ENCODE assay signal across 9 mouse cellular contexts in the genomic region with DNA sequence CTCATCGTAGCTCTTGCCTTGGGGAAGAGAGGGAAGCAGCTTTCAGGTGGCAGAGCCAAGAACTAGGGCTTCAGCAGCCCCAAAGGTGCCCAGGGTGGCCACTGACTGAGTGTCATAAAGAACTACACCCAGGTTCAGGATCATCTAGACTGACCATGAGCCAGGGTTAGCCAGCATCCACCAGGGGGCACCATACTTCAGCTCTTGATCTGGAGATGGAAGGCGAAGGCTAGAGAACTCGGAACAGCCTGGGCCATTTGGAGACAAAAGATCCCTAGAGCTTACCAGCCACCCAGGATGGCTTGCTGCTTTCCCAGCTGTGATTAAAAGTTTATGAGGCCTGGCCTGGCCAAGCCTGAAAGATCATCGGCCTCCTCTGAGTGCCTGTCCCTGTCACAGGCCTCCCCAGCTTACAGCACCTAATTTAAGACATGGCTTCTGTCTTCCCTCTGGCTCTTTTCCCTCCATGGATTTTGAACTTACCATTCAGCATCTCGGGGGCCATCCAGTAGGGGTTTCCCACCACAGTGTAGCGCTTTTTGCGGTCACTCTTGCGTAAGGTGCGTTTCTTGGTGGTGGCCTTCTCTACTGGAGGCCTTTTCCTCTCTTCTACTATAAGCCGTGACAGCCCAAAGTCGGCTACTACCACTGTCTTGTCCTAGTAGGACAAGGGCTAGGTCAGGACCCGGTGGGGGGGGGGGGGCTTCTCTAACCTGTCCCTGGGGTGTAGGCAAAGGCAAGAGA. TPM values are rescaled to one million over a fixed set of nuclear protein-coding genes. Genes with fewer than 3 reads are reported as not detected.
DNase-seq lines count a peak whose midpoint lies in the region; ATAC-seq and TF ChIP-seq lines count a peak whose summit lies in the region.
"Had no signal": no experiment of that assay in that cellular context is flagged by ENCODE, and none has a peak within 500 bp of the region (broad histone marks: within the 10 kb centered on the region; RNA-seq: fewer than 3 reads in every experiment).

No protein-coding gene starts in this region.

- H3K4me2 ChIP-seq in forebrain, embryonic 16.5 days (ENCODE audit: low read length): no peak overlapping the region

- no peaks in the 10 kb centered on the region for H3K27me3 ChIP-seq in MEL (ENCODE audit: control insufficient read depth in 1 of 2, insufficient read depth in 2 of 2, low read length in 2 of 2)
- no peaks in the 10 kb centered on the region for H3K27me3 ChIP-seq in forebrain, embryonic 16.5 days (replicated peaks; ENCODE audit: control insufficient read depth, insufficient read depth, low read length)
- H3K27me3 ChIP-seq: megakaryocyte, embryonic 14.5 days had no signal

- peaks cover 2 to 7% of the 10 kb centered on the region in 2 experiments; a peak in 3 of 4 replicates for H3K36me3 ChIP-seq in MEL (ENCODE audit: control insufficient read depth in 1 of 2, insufficient read depth in 2 of 2, low read length in 2 of 2)
- H3K36me3 ChIP-seq in forebrain, embryonic 16.5 days (ENCODE audit: control insufficient read depth, insufficient read depth): peaks cover 15% of the 10 kb centered on the region; the same call in 1 of the 2 replicates

- H3K4me3 ChIP-seq in MEL (ENCODE audit: control insufficient read depth in 1 of 2, insufficient read depth in 1 of 2, low read depth in 2 of 2, low read length in 2 of 2): no peak overlapping the region
- H3K4me3 ChIP-seq in forebrain, embryonic 16.5 days (replicated peaks; ENCODE audit: low read length): no peak overlapping the region
- H3K4me3 ChIP-seq in lung, adult 2 months (replicated peaks; ENCODE audit: extremely low read depth, low read depth, low read length): no peak overlapping the region
- no peak overlapping the region for H3K4me3 ChIP-seq in olfactory bulb, adult 2 months (ENCODE audit: insufficient read depth, low read depth, low read length)
- H3K4me3 ChIP-seq: megakaryocyte, embryonic 14.5 days had no signal

- TF ChIP-seq CTCF in MEL (IDR thresholded peaks at IDR 0.05 in 2 of 3, conservative IDR thresholded peaks at IDR 0.05 in 1 of 3; ENCODE audit: control insufficient read depth in 1 of 3, insufficient read depth in 1 of 3, low read depth in 2 of 3, low read length in 3 of 3, poor library complexity in 1 of 3, severe bottlenecking in 1 of 3): peak; percentile 93 to 98 (median 94)
- TF ChIP-seq CTCF in lung, adult 2 months (IDR thresholded peaks at IDR 0.05; ENCODE audit: insufficient read depth, low read length): peak; percentile 94
- TF ChIP-seq CTCF in olfactory bulb, adult 2 months (IDR thresholded peaks at IDR 0.05; ENCODE audit: insufficient read depth, low read depth, low read length): peak; percentile 29; the same call in 1 of the 2 replicates

- peak; percentile 84 for TF ChIP-seq RAD21 in MEL (IDR thresholded peaks at IDR 0.05; ENCODE audit: low read depth, low read length)

- H3K79me2 ChIP-seq in MEL (ENCODE audit: control insufficient read depth, insufficient read depth, low read length, poor library complexity): no peaks in the 10 kb centered on the region

- intact Hi-C loops in heart, postnatal 36 days (cut with DNase I): loop anchor here (2.0 to 5.0 kb wide), 3 partner anchors 16 to 165 kb away; a partner anchor contains a TSS

- peak; percentile 73 for ATAC-seq in forebrain, embryonic 16.5 days

- H3K9ac ChIP-seq in MEL (ENCODE audit: control insufficient read depth, low read depth, low read length, poor library complexity, severe bottlenecking): no peak overlapping the region
- no peak overlapping the region for H3K9ac ChIP-seq in forebrain, embryonic 16.5 days (replicated peaks; ENCODE audit: low read depth, low read length)

- H3K4me1 ChIP-seq in MEL (ENCODE audit: control insufficient read depth in 1 of 2, insufficient read depth in 2 of 2, low read length in 2 of 2): peaks cover 0 to 9% of the 10 kb centered on the region in 2 experiments; a peak in 3 of 4 replicates
- H3K4me1 ChIP-seq in forebrain, embryonic 16.5 days (replicated peaks; ENCODE audit: control insufficient read depth, insufficient read depth, low read length): no peaks in the 10 kb centered on the region; the same call in 1 of the 2 replicates
- peaks cover 10% of the 10 kb centered on the region for H3K4me1 ChIP-seq in lung, adult 2 months (ENCODE audit: control insufficient read depth, insufficient read depth, low read length)
- H3K4me1 ChIP-seq in olfactory bulb, adult 2 months (ENCODE audit: control insufficient read depth, insufficient read depth, low read length): peaks cover 8% of the 10 kb centered on the region

- H3K27ac ChIP-seq in MEL (ENCODE audit: control insufficient read depth, low read depth, low read length): no peak overlapping the region
- no peak overlapping the region; the same call in 1 of the 2 replicates for H3K27ac ChIP-seq in forebrain, embryonic 16.5 days (ENCODE audit: low read length)
- no peak overlapping the region for H3K27ac ChIP-seq in olfactory bulb, adult 2 months (ENCODE audit: insufficient read depth, low read depth, low read length)

- DNase-seq in MEL (ENCODE audit: low read depth, low spot score): peak; percentile 89
- peak; percentile 92 for DNase-seq in cerebellum, adult 18-20 months
- DNase-seq in heart, postnatal 36 days: peak; percentile 83 to 87
- DNase-seq in layer of hippocampus, adult 11-12 months (ENCODE audit: low spot score): peak; percentile 90
- peak; percentile 84 for DNase-seq in lung, adult 2 months
- peak; percentile 63 to 73 for DNase-seq in thymus, adult 18-20 months

- WGBS in forebrain, embryonic 16.5 days: 60% methylated on average over 12 of the region's 12 CpGs
- WGBS in lung, adult 2 months: 61% methylated on average over 12 of the region's 12 CpGs
- 61% methylated on average over 12 of the region's 12 CpGs for WGBS in olfactory bulb, adult 2 months

- TF ChIP-seq POLR2A in MEL (IDR thresholded peaks at IDR 0.05; ENCODE audit: control insufficient read depth in 1 of 2, insufficient read depth in 1 of 2, low read depth in 1 of 2, low read length in 2 of 2, poor library complexity in 1 of 2): no peak
- no peak for TF ChIP-seq POLR2A in lung, adult 2 months (IDR thresholded peaks at IDR 0.05; ENCODE audit: borderline replicate concordance, extremely low read depth, low read depth, low read length)
- no peak for TF ChIP-seq POLR2A in olfactory bulb, adult 2 months (IDR thresholded peaks at IDR 0.05; ENCODE audit: insufficient read depth, low read depth, low read length)

- TF ChIP-seq EP300 in MEL (IDR thresholded peaks at IDR 0.05; ENCODE audit: low read depth in 1 of 2, low read length in 2 of 2): no peak

- H3K9me3 ChIP-seq in MEL (replicated peaks; ENCODE audit: insufficient read depth, low read length): no peaks in the 10 kb centered on the region
- no peaks in the 10 kb centered on the region for H3K9me3 ChIP-seq in forebrain, embryonic 16.5 days (ENCODE audit: control insufficient read depth, low read length)
- H3K9me3 ChIP-seq: megakaryocyte, embryonic 14.5 days had no signal

TF ChIP-seq in MEL, 35 proteins besides CTCF, POLR2A, EP300 and RAD21:
- TF ChIP-seq ZC3H11A (IDR thresholded peaks at IDR 0.05; ENCODE audit: low read depth, low read length): peak; percentile 72
- no peak for TF ChIP-seq ZNF384 (IDR thresholded peaks at IDR 0.05; ENCODE audit: low read depth, low read length)
- peak; percentile 88 for TF ChIP-seq SMC3 (IDR thresholded peaks at IDR 0.05; ENCODE audit: low read depth, low read length)

RNA-seq across cellular contexts. Expression of a gene that starts 17.1 kb away (rescaled TPM):
- 0.88 and 1.7 TPM in 2 replicates for total RNA-seq in MEL (2012; rRNA removed)
- polyA plus RNA-seq in MEL (2012; ENCODE audit: insufficient read depth in 1 of 2, insufficient read length in 2 of 2, low read depth in 1 of 2, low replicate concordance in 2 of 2, missing spikeins in 1 of 2): 1 to 10 TPM in 1 of 2 experiments, not detected in 1; 2.7 TPM
- 36.1 and 41.8 TPM in 2 replicates for polyA plus RNA-seq in forebrain, embryonic 16.5 days (2015; fragmentation: Nextera tagmentation; extraction: Ambion mirVana)
- total RNA-seq in heart, postnatal 36 days (2021): 10 to 100 TPM; 49.4 to 66.2 TPM
- polyA plus RNA-seq in lung, adult 2 months (2012; rRNA removed): 23.2 and 38.3 TPM in 2 replicates
- polyA plus RNA-seq in olfactory bulb, adult 2 months (2012; ENCODE audit: insufficient read depth, insufficient read length, low replicate concordance, missing spikeins): not detected in 2 replicates

RNA-seq across cellular contexts. Expression of a gene that starts 58.6 kb away (rescaled TPM):
- total RNA-seq in MEL (2012; rRNA removed): 52.0 and 63.1 TPM in 2 replicates
- 10 to 100 TPM in 1 of 2 experiments, not detected in 1; 63.5 TPM for polyA plus RNA-seq in MEL (2012; ENCODE audit: insufficient read depth in 1 of 2, insufficient read length in 2 of 2, low read depth in 1 of 2, low replicate concordance in 2 of 2, missing spikeins in 1 of 2)
- 56.6 and 58.2 TPM in 2 replicates for polyA plus RNA-seq in forebrain, embryonic 16.5 days (2015; fragmentation: Nextera tagmentation; extraction: Ambion mirVana)
- total RNA-seq in heart, postnatal 36 days (2021): 10 to 100 TPM; 24.9 to 31.0 TPM
- polyA plus RNA-seq in lung, adult 2 months (2012; rRNA removed): 40.3 and 50.9 TPM in 2 replicates
- polyA plus RNA-seq in olfactory bulb, adult 2 months (2012; ENCODE audit: insufficient read depth, insufficient read length, low replicate concordance, missing spikeins): not detected in 2 replicates

Comparison
In these comparisons a context has a peak if more than half of its experiments do, and no peak if none do; other contexts are left out.
1. CTCF ChIP-seq: peak in every context shown above with its lines; median percentile 94 in MEL; 94 in lung, adult 2 months; 29 in olfactory bulb, adult 2 months.